Mouse (Mus musculus) midbrain, embryonic 15.5 days (tissue): ENCODE measurements around the gene Cachd1. TPM values are rescaled to one million over a fixed set of nuclear protein-coding genes. Genes with fewer than 3 reads are reported as not detected.

Experiments used
- ATAC-seq: fragments of 200-750 bp; cut with Nextera tagmentation; replicated peaks from 2 replicates; pipeline ENCODE4 v1.8.0; 2017; ENCODE audit warnings: moderate TSS enrichment
- H3K27ac ChIP-seq: fragments of 300-500 bp; sonication (generic); 2 replicates; pipeline ENCODE4 v1.5.1; 2015; ENCODE audit warnings: mild to moderate bottlenecking, inconsistent platforms
- H3K27me3 ChIP-seq: fragments of 300-500 bp; sonication (generic); replicated peaks from 2 replicates; pipeline ENCODE4 v1.6.1; 2015; ENCODE audit warnings: inconsistent platforms
- H3K36me3 ChIP-seq: fragments of 300-500 bp; sonication (generic); replicated peaks from 2 replicates; pipeline ENCODE4 v1.6.1; 2015; ENCODE audit warnings: inconsistent platforms
- H3K4me1 ChIP-seq: fragments of 300-500 bp; sonication (generic); 2 replicates; pipeline ENCODE4 v1.6.1; 2015; ENCODE audit warnings: inconsistent platforms
- H3K4me2 ChIP-seq: fragments of 300-500 bp; sonication (generic); 2 replicates; pipeline ENCODE4 v1.6.1; 2015; ENCODE audit warnings: inconsistent platforms, mild to moderate bottlenecking, moderate library complexity
- H3K4me3 ChIP-seq: fragments of 300-500 bp; sonication (generic); 2 replicates; pipeline ENCODE4 v1.5.1; 2015; ENCODE audit warnings: mild to moderate bottlenecking, inconsistent platforms
- H3K9ac ChIP-seq: fragments of 300-500 bp; sonication (generic); 2 replicates; pipeline ENCODE4 v1.6.1; 2015; ENCODE audit warnings: mild to moderate bottlenecking, inconsistent platforms
- H3K9me3 ChIP-seq: fragments of 300-500 bp; sonication (generic); 2 replicates; pipeline ENCODE4 v1.6.1; 2016; ENCODE audit warnings: inconsistent platforms
- WGBS: fragments of 180-500 bp; shearing (Covaris S2); methylation state at CpG from one replicate; pipeline ENCODE4 v1.1.7; 2015; ENCODE audit warnings: mixed read lengths; 5-methylcytosine and 5-hydroxymethylcytosine counted together
- polyA plus RNA-seq: library from polyadenylated mRNA; unstranded; fragments of >200 nt; fragmentation: Nextera tagmentation; extraction: Ambion mirVana; gene quantifications from 2 replicates; pipeline ENCODE4 v1.2.1, GENCODE M21; 2015

Gene Cachd1
- polyA plus RNA-seq: 41.8 and 48.7 TPM in 2 replicates

- WGBS: under 1% methylated on average over 33 of the region's 50 CpGs
Observed at GRCm38 (mm10) chr4:100776043-100776870, at the start of gene Cachd1. Gene Cachd1, plus strand, starts transcription at chr4:100776675.

GRCm38 (mm10) chr4:100728896-100729479 is 47.5 kb upstream of the Cachd1 start:
- H3K9me3 ChIP-seq: no peaks in the 10 kb centered on the region
- ATAC-seq: no peak
- WGBS: 83% methylated on average over 5 of the region's 5 CpGs
- no peak overlapping the region for H3K4me3 ChIP-seq
- no peak overlapping the region for H3K9ac ChIP-seq
- H3K27ac ChIP-seq: no peak overlapping the region
- H3K4me2 ChIP-seq: no peak overlapping the region
- H3K27me3 ChIP-seq: no peaks in the 10 kb centered on the region
- H3K36me3 ChIP-seq: no peaks in the 10 kb centered on the region
- H3K4me1 ChIP-seq: peaks cover 10% of the 10 kb centered on the region

More at GRCm38 (mm10) chr4:100776043-100776870, at the start of gene Cachd1:
- peak; percentile 82 for ATAC-seq
- Histone ChIP-seq H3K4me3 (peak within 1 kb of the TSS; percentile 99), H3K27me3 (no peaks in the 10 kb centered on the region), H3K36me3 (no peaks in the 10 kb centered on the region), H3K9me3 (no peaks in the 10 kb centered on the region), H3K4me1 (peaks cover 26% of the 10 kb centered on the region), H3K27ac (peak within 1 kb of the TSS; percentile 90), H3K4me2 (peak within 1 kb of the TSS; percentile 82), H3K9ac (peak within 1 kb of the TSS; percentile 97)

GRCm38 (mm10) chr4:100735098-100735935 is 41.2 kb upstream of the Cachd1 start:
- Histone ChIP-seq H3K9ac (no peak overlapping the region), H3K4me1 (0 out of 2 replicates have a peak, but pooled peaks cover 8% of the 10 kb centered on the region), H3K27me3 (no peaks in the 10 kb centered on the region), H3K4me3 (no peak overlapping the region), H3K27ac (no peak overlapping the region), H3K9me3 (no peaks in the 10 kb centered on the region), H3K4me2 (no peak overlapping the region), H3K36me3 (no peaks in the 10 kb centered on the region)
- 53% methylated on average over 9 of the region's 9 CpGs for WGBS
- no peak for ATAC-seq

- H3K9ac ChIP-seq: no peak overlapping the region
- no peak overlapping the region for H3K27ac ChIP-seq
- no peak overlapping the region for H3K4me2 ChIP-seq
- peak; percentile 39; the same call in 1 of the 2 replicates for ATAC-seq
- WGBS: 14% methylated on average over 9 of the region's 9 CpGs
- H3K4me1 ChIP-seq: 0 out of 2 replicates have a peak, but pooled peaks cover 8% of the 10 kb centered on the region
- H3K4me3 ChIP-seq: no peak overlapping the region
- H3K9me3 ChIP-seq: no peaks in the 10 kb centered on the region
- no peaks in the 10 kb centered on the region for H3K27me3 ChIP-seq
- H3K36me3 ChIP-seq: no peaks in the 10 kb centered on the region
Observed at GRCm38 (mm10) chr4:100735936-100736349, 40.5 kb upstream of the Cachd1 start.

GRCm38 (mm10) chr4:100743615-100744014 is 32.9 kb upstream of the Cachd1 start:
- H3K4me1 ChIP-seq: no peaks in the 10 kb centered on the region
- no peaks in the 10 kb centered on the region for H3K9me3 ChIP-seq
- H3K9ac ChIP-seq: no peak overlapping the region
- 79% methylated on average over 8 of the region's 8 CpGs for WGBS
- ATAC-seq: no peak
- H3K27me3 ChIP-seq: no peaks in the 10 kb centered on the region
- no peak overlapping the region for H3K4me2 ChIP-seq
- H3K27ac ChIP-seq: no peak overlapping the region
- H3K36me3 ChIP-seq: no peaks in the 10 kb centered on the region
- H3K4me3 ChIP-seq: no peak overlapping the region

DNA sequence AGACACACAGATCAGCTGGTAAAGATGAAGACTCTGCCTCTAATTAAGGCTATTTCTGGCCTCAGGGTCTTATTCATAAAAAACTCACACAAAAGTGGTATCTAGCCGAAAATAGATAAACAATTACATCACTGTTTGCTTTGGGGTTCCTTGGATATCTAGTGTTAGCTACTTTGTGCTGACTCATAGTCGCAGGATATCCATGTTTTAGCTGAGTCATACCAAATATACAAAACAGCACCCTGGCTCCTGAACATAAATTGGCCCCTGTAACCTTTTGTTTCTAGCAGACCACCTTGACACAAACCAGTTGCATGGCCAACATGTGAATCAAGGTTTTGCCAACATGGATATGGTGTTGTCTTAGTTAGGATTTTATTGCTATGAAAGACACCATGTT is 24.2 kb upstream of the Cachd1 start:
- 0 out of 2 replicates have a peak, but pooled peaks cover 2% of the 10 kb centered on the region for H3K27me3 ChIP-seq
- 90% methylated on average over 2 of the region's 2 CpGs for WGBS
- no peak overlapping the region for H3K4me3 ChIP-seq
- no peak overlapping the region for H3K4me2 ChIP-seq
- ATAC-seq: no peak
- H3K9me3 ChIP-seq: no peaks in the 10 kb centered on the region
- no peak overlapping the region for H3K27ac ChIP-seq
- no peaks in the 10 kb centered on the region for H3K4me1 ChIP-seq
- H3K36me3 ChIP-seq: no peaks in the 10 kb centered on the region
- H3K9ac ChIP-seq: no peak overlapping the region

DNA sequence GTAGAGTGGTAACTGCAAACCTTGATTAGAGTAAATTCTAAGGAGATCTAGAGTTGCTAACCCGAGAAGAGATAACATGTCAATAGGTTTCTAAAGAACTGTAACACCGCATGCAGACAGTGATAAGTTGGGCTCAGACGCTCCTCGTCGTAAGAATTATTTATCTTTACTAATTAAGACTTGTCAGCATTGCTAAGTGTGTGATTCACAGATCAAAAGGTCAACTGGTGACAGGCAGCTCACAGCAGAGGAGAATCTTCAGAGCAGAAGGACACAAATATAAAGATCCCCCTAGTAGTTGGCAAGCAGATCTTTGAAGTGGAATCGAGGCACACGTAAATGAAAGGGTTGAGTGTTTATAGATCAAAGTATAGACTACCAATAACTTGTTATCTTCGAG is 20.8 kb upstream of the Cachd1 start:
- ATAC-seq: no peak
- WGBS: 76% methylated on average over 8 of the region's 8 CpGs

DNA sequence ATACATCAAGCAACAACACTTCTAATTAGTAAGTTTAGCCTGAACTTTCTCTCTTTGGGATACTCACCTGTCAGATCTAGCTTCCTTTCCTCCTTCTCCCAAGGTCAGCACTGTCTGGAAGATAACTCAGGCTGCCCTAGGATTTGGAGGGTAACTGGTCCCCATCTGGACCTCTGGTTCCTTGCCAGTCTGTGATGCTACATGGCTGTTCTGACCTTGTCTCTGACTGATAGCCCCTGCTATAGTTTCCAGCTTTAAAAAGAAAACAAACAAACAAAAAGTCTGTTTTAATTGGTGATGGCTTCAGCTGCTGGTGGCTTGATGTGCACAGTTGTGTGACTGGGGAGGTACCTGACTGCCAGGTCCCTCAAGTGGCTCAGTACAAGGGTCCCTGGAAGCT is 20.0 kb upstream of the Cachd1 start:
- no peak overlapping the region for H3K27ac ChIP-seq
- ATAC-seq: no peak
- H3K27me3 ChIP-seq: 0 out of 2 replicates have a peak, but pooled peaks cover 2% of the 10 kb centered on the region
- H3K4me2 ChIP-seq: no peak overlapping the region
- no peaks in the 10 kb centered on the region for H3K36me3 ChIP-seq
- H3K9ac ChIP-seq: no peak overlapping the region
- H3K4me1 ChIP-seq: no peaks in the 10 kb centered on the region
- no peaks in the 10 kb centered on the region for H3K9me3 ChIP-seq
- no peak overlapping the region for H3K4me3 ChIP-seq

More for the DNA sequence above, 20.8 kb upstream of the Cachd1 start:
- H3K4me2 ChIP-seq: no peak overlapping the region
- H3K27me3 ChIP-seq: 0 out of 2 replicates have a peak, but pooled peaks cover 2% of the 10 kb centered on the region
- H3K9ac ChIP-seq: no peak overlapping the region
- H3K27ac ChIP-seq: no peak overlapping the region
- H3K4me3 ChIP-seq: no peak overlapping the region
- no peaks in the 10 kb centered on the region for H3K4me1 ChIP-seq
- no peaks in the 10 kb centered on the region for H3K36me3 ChIP-seq
- H3K9me3 ChIP-seq: no peaks in the 10 kb centered on the region

GRCm38 (mm10) chr4:100758265-100758898 is 18.1 kb upstream of the Cachd1 start:
- no peak overlapping the region for H3K4me3 ChIP-seq
- no peak overlapping the region for H3K27ac ChIP-seq
- no peaks in the 10 kb centered on the region for H3K36me3 ChIP-seq
- no peaks in the 10 kb centered on the region for H3K4me1 ChIP-seq
- WGBS: 72% methylated on average over 6 of the region's 6 CpGs
- H3K9ac ChIP-seq: no peak overlapping the region
- ATAC-seq: no peak
- 0 out of 2 replicates have a peak, but pooled peaks cover 2% of the 10 kb centered on the region for H3K27me3 ChIP-seq
- H3K4me2 ChIP-seq: no peak overlapping the region
- H3K9me3 ChIP-seq: no peaks in the 10 kb centered on the region

DNA sequence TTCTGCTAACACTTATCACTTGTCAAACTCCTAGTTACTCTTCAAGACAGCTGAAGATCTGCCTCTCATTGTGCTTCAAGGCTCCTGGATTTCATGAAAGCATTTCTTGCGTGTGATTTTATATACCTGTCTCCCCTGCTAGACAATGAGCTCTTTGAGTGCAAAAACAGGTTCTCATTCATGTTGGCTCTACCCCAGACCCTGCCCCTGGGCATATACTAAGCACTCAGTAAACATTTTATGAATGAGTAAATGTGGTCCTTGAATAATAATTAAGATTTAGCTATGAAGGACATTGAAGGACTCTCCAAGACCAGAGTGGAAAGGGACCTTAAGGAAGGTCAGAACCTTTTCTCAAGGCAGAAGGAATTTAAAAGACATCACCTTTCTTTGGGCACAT is 16.9 kb upstream of the Cachd1 start:
- no peak overlapping the region for H3K4me2 ChIP-seq
- no peak overlapping the region for H3K4me3 ChIP-seq
- H3K9me3 ChIP-seq: no peaks in the 10 kb centered on the region
- H3K27ac ChIP-seq: no peak overlapping the region
- H3K4me1 ChIP-seq: no peaks in the 10 kb centered on the region
- no peak for ATAC-seq
- H3K9ac ChIP-seq: no peak overlapping the region
- H3K27me3 ChIP-seq: no peaks in the 10 kb centered on the region
- WGBS: 75% methylated on average over 1 of the region's 1 CpGs
- H3K36me3 ChIP-seq: no peaks in the 10 kb centered on the region

GRCm38 (mm10) chr4:100760416-100760815 is 16.1 kb upstream of the Cachd1 start:
- Histone ChIP-seq H3K36me3 (no peaks in the 10 kb centered on the region), H3K4me2 (no peak overlapping the region), H3K27ac (no peak overlapping the region), H3K27me3 (no peaks in the 10 kb centered on the region), H3K9me3 (no peaks in the 10 kb centered on the region), H3K4me3 (no peak overlapping the region), H3K4me1 (no peaks in the 10 kb centered on the region), H3K9ac (no peak overlapping the region)
- WGBS: 95% methylated on average over 5 of the region's 5 CpGs
- no peak for ATAC-seq

DNA sequence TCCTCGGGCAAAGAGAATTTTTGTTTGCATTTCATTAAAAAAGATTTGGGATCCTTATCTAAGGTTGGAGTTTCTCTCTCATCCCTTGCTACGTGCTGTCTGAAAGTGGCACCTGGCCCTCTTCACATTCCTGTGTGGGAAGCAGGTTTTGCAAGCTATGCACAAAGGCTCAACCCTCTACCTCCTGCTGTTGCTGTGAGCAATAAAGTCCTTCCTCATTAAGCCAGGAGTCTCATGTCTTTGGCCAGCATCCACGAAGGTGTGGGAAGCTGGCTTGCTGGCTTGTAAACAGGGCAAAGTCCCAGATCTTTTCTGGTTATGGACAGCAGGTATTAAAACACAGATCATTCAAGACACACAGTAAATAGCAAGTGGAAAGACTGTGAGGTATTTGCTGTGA is 7.9 kb upstream of the Cachd1 start:
- Histone ChIP-seq H3K36me3 (no peaks in the 10 kb centered on the region), H3K9ac (no peak overlapping the region)
- 56% methylated on average over 3 of the region's 3 CpGs for WGBS

More for the DNA sequence above, 7.9 kb upstream of the Cachd1 start:
- Histone ChIP-seq H3K4me3 (no peak overlapping the region), H3K27me3 (no peaks in the 10 kb centered on the region), H3K27ac (no peak overlapping the region), H3K4me1 (no peaks in the 10 kb centered on the region), H3K9me3 (no peaks in the 10 kb centered on the region), H3K4me2 (no peak overlapping the region)
- no peak for ATAC-seq
